In genomic region chr2:156420694-156421380, GRCm38 (mm10) we compare ENCODE assay signal across 8 mouse cellular contexts. TPM values are rescaled to one million over a fixed set of nuclear protein-coding genes. Genes with fewer than 3 reads are reported as not detected.
DNase-seq lines count a peak whose midpoint lies in the region; ATAC-seq and TF ChIP-seq lines count a peak whose summit lies in the region.

Gene Epb41l1, plus strand, starts transcription at chr2:156420909.

- TF ChIP-seq EP300 in liver, embryonic 14.5 days (IDR thresholded peaks at IDR 0.05; ENCODE audit: low read depth) = no peak

- no peak within 1 kb of the TSS for H3K27ac ChIP-seq in heart, embryonic 11.5 days (ENCODE audit: low read depth, low read length)
- no peak within 1 kb of the TSS for H3K27ac ChIP-seq in kidney, embryonic 14.5 days (ENCODE audit: low read depth, low read length)
- no peak within 1 kb of the TSS for H3K27ac ChIP-seq in liver, embryonic 14.5 days

- ATAC-seq in heart, embryonic 11.5 days (replicated peaks; ENCODE audit: insufficient number of reproducible peaks, low FRiP score, low TSS enrichment) = 0 out of 2 replicates have a peak, but pooled peaks have one; percentile 35
- ATAC-seq in kidney, embryonic 14.5 days (ENCODE audit: low FRiP score, low TSS enrichment) = peak; percentile 70
- ATAC-seq in liver, embryonic 14.5 days (ENCODE audit: insufficient read depth) = no peak

- H3K27me3 ChIP-seq in heart, embryonic 11.5 days (ENCODE audit: control insufficient read depth, insufficient read depth, low read length) = peaks cover 50% of the 10 kb centered on the region
- H3K27me3 ChIP-seq in kidney, embryonic 14.5 days (ENCODE audit: control insufficient read depth, insufficient read depth, low read length) = peaks cover 38% of the 10 kb centered on the region
- peaks cover 51% of the 10 kb centered on the region for H3K27me3 ChIP-seq in liver, embryonic 14.5 days (ENCODE audit: control insufficient read depth, insufficient read depth, low read length)

- no peaks in the 10 kb centered on the region for H3K9me3 ChIP-seq in heart, embryonic 11.5 days (replicated peaks; ENCODE audit: control insufficient read depth, low read length)
- H3K9me3 ChIP-seq in kidney, embryonic 14.5 days (ENCODE audit: control insufficient read depth, low read length) = no peaks in the 10 kb centered on the region
- H3K9me3 ChIP-seq in liver, embryonic 14.5 days (ENCODE audit: control insufficient read depth, low read length) = no peaks in the 10 kb centered on the region

- H3K4me2 ChIP-seq in heart, embryonic 11.5 days = peak within 1 kb of the TSS; percentile 99
- H3K4me2 ChIP-seq in kidney, embryonic 14.5 days (replicated peaks; ENCODE audit: low read depth, low read length) = peak within 1 kb of the TSS; percentile 100
- H3K4me2 ChIP-seq in liver, embryonic 14.5 days (ENCODE audit: low read depth) = peak within 1 kb of the TSS; percentile 49

- H3K36me3 ChIP-seq in heart, embryonic 11.5 days (ENCODE audit: control insufficient read depth, insufficient read depth, low read length) = no peaks in the 10 kb centered on the region
- H3K36me3 ChIP-seq in kidney, embryonic 14.5 days (ENCODE audit: control insufficient read depth, insufficient read depth, low read length) = no peaks in the 10 kb centered on the region
- H3K36me3 ChIP-seq in liver, embryonic 14.5 days (replicated peaks; ENCODE audit: control insufficient read depth, insufficient read depth, low read depth) = no peaks in the 10 kb centered on the region

- peak within 1 kb of the TSS; percentile 68 for H3K4me3 ChIP-seq in heart, embryonic 11.5 days (ENCODE audit: low read depth, low read length)
- peak within 1 kb of the TSS; percentile 64 for H3K4me3 ChIP-seq in kidney, embryonic 14.5 days (ENCODE audit: low read length)
- H3K4me3 ChIP-seq in liver, embryonic 14.5 days (ENCODE audit: insufficient read depth in 1 of 2, low read depth in 2 of 2, low read length in 2 of 2) = peak within 1 kb of the TSS; percentile 47 to 52

- under 1% methylated on average over 73 of the region's 76 CpGs for WGBS in heart, embryonic 11.5 days (ENCODE audit: insufficient replicate concordance)
- under 1% methylated on average over 65 of the region's 76 CpGs for WGBS in kidney, embryonic 14.5 days
- 1% methylated on average over 76 of the region's 76 CpGs for WGBS in liver, embryonic 14.5 days (ENCODE audit: insufficient replicate concordance)

- peak within 1 kb of the TSS; percentile 76 for H3K9ac ChIP-seq in heart, embryonic 11.5 days (ENCODE audit: low read depth, low read length)
- peak within 1 kb of the TSS; percentile 64 for H3K9ac ChIP-seq in kidney, embryonic 14.5 days (ENCODE audit: low read depth, low read length)
- H3K9ac ChIP-seq in liver, embryonic 14.5 days (replicated peaks) = no peak within 1 kb of the TSS

- TF ChIP-seq CTCF in liver, embryonic 14.5 days (IDR thresholded peaks at IDR 0.05; ENCODE audit: low read depth) = no peak

- peaks cover 21% of the 10 kb centered on the region for H3K4me1 ChIP-seq in heart, embryonic 11.5 days (ENCODE audit: control insufficient read depth, insufficient read depth, low read length)
- H3K4me1 ChIP-seq in kidney, embryonic 14.5 days (ENCODE audit: control insufficient read depth, insufficient read depth, low read length) = peaks cover 13% of the 10 kb centered on the region
- H3K4me1 ChIP-seq in liver, embryonic 14.5 days (replicated peaks; ENCODE audit: control insufficient read depth in 2 of 2, insufficient read depth in 2 of 2, low read length in 1 of 2) = no peaks in the 10 kb centered on the region; a peak in 1 of 4 replicates

- DNase-seq in urinary bladder, adult 18-20 months (ENCODE audit: low spot score in 2 of 2) = peak; percentile 50 to 78
- DNase-seq in urinary bladder, postnatal 10 days (ENCODE audit: low spot score) = no peak
- peak; percentile 66 for DNase-seq in embryo, embryonic 10.5 days (ENCODE audit: low spot score)
- DNase-seq in liver, embryonic 14.5 days (ENCODE audit: low read depth in 3 of 3, low spot score in 3 of 3) = no peak
- peak; percentile 64 for DNase-seq in naive thymus-derived CD4-positive, alpha-beta T cell, adult 2 months (ENCODE audit: low read depth)
- DNase-seq in thymus, postnatal 25 days = peak; percentile 37

RNA-seq across cellular contexts. Expression of gene Epb41l1, which starts in this region (rescaled TPM):
- polyA plus RNA-seq in heart, embryonic 11.5 days (2014; fragmentation: Nextera tagmentation; extraction: Ambion mirVana) = 1.6 and 2.3 TPM in 2 replicates
- 2.5 and 3.1 TPM in 2 replicates for polyA plus RNA-seq in kidney, embryonic 14.5 days (2014; fragmentation: Nextera tagmentation; extraction: Ambion mirVana)
- 2.5 and 2.7 TPM in 2 replicates for polyA plus RNA-seq in liver, embryonic 14.5 days (2012; rRNA removed)
- 0.46 and 0.58 TPM in 2 replicates for polyA plus RNA-seq in liver, embryonic 14.5 days (2014; fragmentation: Nextera tagmentation; extraction: Ambion mirVana)

Comparison
In these comparisons a context has a peak if more than half of its experiments do, and no peak if none do; other contexts are left out.
1. DNase-seq: peak in urinary bladder, adult 18-20 months (2 of 2), embryo, embryonic 10.5 days (single experiment), naive thymus-derived CD4-positive, alpha-beta T cell, adult 2 months (single experiment) and thymus, postnatal 25 days (single experiment); none in urinary bladder, postnatal 10 days (single experiment) and liver, embryonic 14.5 days (0 of 3).
2. H3K4me2 ChIP-seq: peak in every context shown above with its lines; median percentile 100 in kidney, embryonic 14.5 days; 99 in heart, embryonic 11.5 days; 49 in liver, embryonic 14.5 days.
3. Peak in every context shown above with its lines, with median percentiles within 50 percentile points of each other: H3K4me3 ChIP-seq.